Mouse (Mus musculus) heart, embryonic 15.5 days (tissue): ENCODE measurements around the gene Vmn1r40. TPM values are rescaled to one million over a fixed set of nuclear protein-coding genes. Genes with fewer than 3 reads are reported as not detected.

Experiments
- ATAC-seq: fragments of 200-750 bp; cut with Nextera tagmentation; replicated peaks from 2 replicates; pipeline ENCODE4 v1.8.0; 2017; ENCODE audit warnings: low read depth, moderate TSS enrichment; ENCODE audit not compliant: insufficient number of reproducible peaks, insufficient read depth, low FRiP score
- H3K27ac ChIP-seq: fragments of 300-500 bp; sonication (generic); 2 replicates; pipeline ENCODE4 v1.5.1; 2015; ENCODE audit warnings: mild to moderate bottlenecking, inconsistent platforms
- H3K27me3 ChIP-seq: fragments of 300-500 bp; sonication (generic); 2 replicates; pipeline ENCODE4 v1.6.1; 2015; ENCODE audit warnings: inconsistent platforms
- H3K36me3 ChIP-seq: fragments of 300-500 bp; sonication (generic); 2 replicates; pipeline ENCODE4 v1.6.1; 2015; ENCODE audit warnings: mild to moderate bottlenecking, inconsistent platforms
- H3K4me1 ChIP-seq: fragments of 300-500 bp; sonication (generic); replicated peaks from 2 replicates; pipeline ENCODE4 v1.6.1; 2015; ENCODE audit warnings: inconsistent platforms
- H3K4me2 ChIP-seq: fragments of 300-500 bp; sonication (generic); 2 replicates; pipeline ENCODE4 v1.6.1; 2015; ENCODE audit warnings: inconsistent platforms, mild to moderate bottlenecking, moderate library complexity
- H3K4me3 ChIP-seq: fragments of 300-500 bp; sonication (generic); 2 replicates; pipeline ENCODE4 v1.5.1; 2015; ENCODE audit warnings: mild to moderate bottlenecking, inconsistent platforms
- H3K9ac ChIP-seq: fragments of 300-500 bp; sonication (generic); 2 replicates; pipeline ENCODE4 v1.6.1; 2015; ENCODE audit warnings: mild to moderate bottlenecking, inconsistent platforms
- H3K9me3 ChIP-seq: fragments of 300-500 bp; sonication (generic); replicated peaks from 2 replicates; pipeline ENCODE4 v1.6.1; 2016; ENCODE audit warnings: inconsistent platforms
- WGBS: fragments of 180-500 bp; shearing (Covaris S2); methylation state at CpG from one replicate; pipeline ENCODE4 v1.1.7; 2015; ENCODE audit warnings: mixed read lengths; 5-methylcytosine and 5-hydroxymethylcytosine counted together
- polyA plus RNA-seq: library from polyadenylated mRNA; unstranded; fragments of >200 nt; fragmentation: Nextera tagmentation; extraction: Ambion mirVana; gene quantifications from 2 replicates; pipeline ENCODE4 v1.2.1, GENCODE M21; 2015

The Vmn1r40 gene
- not detected in 2 replicates for polyA plus RNA-seq

- H3K36me3 ChIP-seq = no peaks in the 10 kb centered on the region
- no peak within 1 kb of the TSS for H3K27ac ChIP-seq
- H3K4me1 ChIP-seq = no peaks in the 10 kb centered on the region
- WGBS = 70% methylated on average over 4 of the region's 4 CpGs
- no peaks in the 10 kb centered on the region for H3K27me3 ChIP-seq
- no peak for ATAC-seq
- no peak within 1 kb of the TSS for H3K9ac ChIP-seq
- H3K4me3 ChIP-seq = no peak within 1 kb of the TSS
- H3K9me3 ChIP-seq = no peaks in the 10 kb centered on the region
- H3K4me2 ChIP-seq = no peak within 1 kb of the TSS
Measured at GRCm38 (mm10) chr6:89707240-89707639, at the start of gene Vmn1r40. Gene Vmn1r40 (plus strand): TSS chr6:89707540.

DNA sequence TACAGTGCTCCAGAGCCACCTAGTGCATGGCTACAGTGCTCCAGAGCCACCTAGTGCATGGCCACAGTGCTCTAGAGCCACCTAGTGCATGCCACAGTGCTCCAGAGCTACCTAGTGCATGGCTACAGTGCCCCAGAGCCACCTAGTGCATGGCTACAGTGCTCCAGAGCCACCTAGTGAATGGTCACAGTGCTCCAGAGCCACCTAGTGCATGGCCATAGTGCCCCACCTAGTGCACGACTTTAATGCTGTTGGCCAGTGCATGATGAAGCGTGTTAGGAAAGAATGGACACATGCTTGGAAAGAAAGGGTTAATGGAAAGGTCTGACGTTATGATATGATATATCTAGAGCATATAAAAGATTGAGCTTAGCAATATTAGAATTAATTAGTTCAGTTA lies 49.0 kb upstream of the Vmn1r40 start:
- no peaks in the 10 kb centered on the region for H3K27me3 ChIP-seq
- H3K9me3 ChIP-seq = no peaks in the 10 kb centered on the region
- no peaks in the 10 kb centered on the region; the same call in 1 of the 2 replicates for H3K36me3 ChIP-seq
- H3K4me2 ChIP-seq = no peak overlapping the region
- peaks cover 17% of the 10 kb centered on the region for H3K4me1 ChIP-seq
- WGBS = 70% methylated on average over 3 of the region's 3 CpGs
- no peak overlapping the region for H3K27ac ChIP-seq
- H3K9ac ChIP-seq = no peak overlapping the region
- no peak for ATAC-seq
- H3K4me3 ChIP-seq = no peak overlapping the region

DNA sequence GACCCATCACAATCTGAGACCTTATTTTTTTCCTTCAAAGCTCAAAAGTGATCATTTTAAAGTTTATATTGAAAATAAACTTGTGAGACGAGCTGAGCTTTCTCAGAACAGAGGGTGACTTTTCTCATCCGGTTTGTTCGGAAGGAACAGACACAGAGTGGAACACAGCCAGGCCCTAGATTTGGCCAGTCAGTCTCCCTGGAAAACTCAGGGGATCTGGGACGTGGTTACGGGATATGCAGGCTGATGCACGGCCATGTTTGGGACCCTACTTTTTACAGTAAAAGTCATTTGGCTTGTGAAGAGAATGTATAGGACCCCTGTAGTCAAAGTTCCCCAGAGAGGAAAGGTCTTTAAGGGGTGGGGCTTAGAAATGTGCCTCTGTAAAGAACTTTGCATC lies 48.4 kb upstream of the Vmn1r40 start:
- WGBS = 75% methylated on average over 6 of the region's 6 CpGs
- Histone ChIP-seq H3K36me3 (peaks cover 2% of the 10 kb centered on the region; the same call in 1 of the 2 replicates), H3K27ac (peak overlapping the region; percentile 77; the same call in 1 of the 2 replicates), H3K27me3 (no peaks in the 10 kb centered on the region), H3K4me3 (no peak overlapping the region), H3K9ac (no peak overlapping the region), H3K9me3 (no peaks in the 10 kb centered on the region), H3K4me2 (no peak overlapping the region), H3K4me1 (peaks cover 17% of the 10 kb centered on the region)
- ATAC-seq = no peak

GRCm38 (mm10) chr6:89659692-89660423 lies 47.5 kb upstream of the Vmn1r40 start:
- peak; percentile 80 for ATAC-seq
- peak overlapping the region; percentile 77 for H3K27ac ChIP-seq

GRCm38 (mm10) chr6:89660490-89660889 lies 46.9 kb upstream of the Vmn1r40 start:
- no peaks in the 10 kb centered on the region for H3K9me3 ChIP-seq
- 0 out of 2 replicates have a peak, but pooled peaks cover 3% of the 10 kb centered on the region for H3K36me3 ChIP-seq
- ATAC-seq = 0 out of 2 replicates have a peak, but pooled peaks have one; percentile 20
- H3K27ac ChIP-seq = peak overlapping the region; percentile 77
- H3K27me3 ChIP-seq = no peaks in the 10 kb centered on the region
- no peak overlapping the region for H3K9ac ChIP-seq
- no peak overlapping the region for H3K4me2 ChIP-seq
- peaks cover 17% of the 10 kb centered on the region for H3K4me1 ChIP-seq
- WGBS = 53% methylated on average over 1 of the region's 1 CpGs
- no peak overlapping the region for H3K4me3 ChIP-seq

More at GRCm38 (mm10) chr6:89659692-89660423, 47.5 kb upstream of the Vmn1r40 start:
- H3K4me1 ChIP-seq = peaks cover 17% of the 10 kb centered on the region
- 19% methylated on average over 7 of the region's 7 CpGs for WGBS
- no peak overlapping the region for H3K4me3 ChIP-seq
- no peaks in the 10 kb centered on the region for H3K9me3 ChIP-seq
- no peaks in the 10 kb centered on the region for H3K27me3 ChIP-seq
- H3K9ac ChIP-seq = no peak overlapping the region
- H3K4me2 ChIP-seq = no peak overlapping the region
- 0 out of 2 replicates have a peak, but pooled peaks cover 3% of the 10 kb centered on the region for H3K36me3 ChIP-seq

DNA sequence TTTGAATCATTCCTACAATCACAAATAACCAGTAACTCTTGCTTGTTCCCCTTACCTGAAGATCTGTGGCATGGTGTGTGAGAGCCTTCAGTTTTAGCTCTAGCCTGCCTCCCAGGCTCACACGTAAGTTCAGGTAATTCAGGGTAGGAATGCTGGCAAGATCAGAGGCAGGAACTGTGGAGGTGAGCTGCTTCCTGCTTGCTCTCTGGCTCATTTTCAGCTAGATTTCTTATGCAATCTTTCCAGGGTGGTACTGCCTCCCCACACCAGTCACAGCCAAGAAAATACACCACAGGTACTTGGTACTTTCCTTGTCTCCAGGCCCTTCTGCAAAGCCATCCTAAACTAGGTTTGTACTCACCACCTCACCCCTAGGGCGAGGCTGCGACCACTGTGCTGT lies 44.8 kb upstream of the Vmn1r40 start:
- Histone ChIP-seq H3K9ac (no peak overlapping the region), H3K4me1 (peaks cover 22% of the 10 kb centered on the region), H3K4me3 (no peak overlapping the region), H3K27me3 (no peaks in the 10 kb centered on the region), H3K36me3 (0 out of 2 replicates have a peak, but pooled peaks cover 3% of the 10 kb centered on the region), H3K9me3 (no peaks in the 10 kb centered on the region), H3K27ac (no peak overlapping the region), H3K4me2 (no peak overlapping the region)
- 92% methylated on average over 3 of the region's 3 CpGs for WGBS
- no peak for ATAC-seq

GRCm38 (mm10) chr6:89665155-89665554 lies 42.2 kb upstream of the Vmn1r40 start:
- no peak for ATAC-seq
- Histone ChIP-seq H3K27me3 (no peaks in the 10 kb centered on the region), H3K4me3 (no peak overlapping the region), H3K4me1 (peaks cover 13% of the 10 kb centered on the region; the same call in 1 of the 2 replicates), H3K9me3 (no peaks in the 10 kb centered on the region), H3K9ac (no peak overlapping the region), H3K4me2 (no peak overlapping the region), H3K36me3 (0 out of 2 replicates have a peak, but pooled peaks cover 3% of the 10 kb centered on the region), H3K27ac (no peak overlapping the region)
- WGBS = 44% methylated on average over 8 of the region's 8 CpGs

DNA sequence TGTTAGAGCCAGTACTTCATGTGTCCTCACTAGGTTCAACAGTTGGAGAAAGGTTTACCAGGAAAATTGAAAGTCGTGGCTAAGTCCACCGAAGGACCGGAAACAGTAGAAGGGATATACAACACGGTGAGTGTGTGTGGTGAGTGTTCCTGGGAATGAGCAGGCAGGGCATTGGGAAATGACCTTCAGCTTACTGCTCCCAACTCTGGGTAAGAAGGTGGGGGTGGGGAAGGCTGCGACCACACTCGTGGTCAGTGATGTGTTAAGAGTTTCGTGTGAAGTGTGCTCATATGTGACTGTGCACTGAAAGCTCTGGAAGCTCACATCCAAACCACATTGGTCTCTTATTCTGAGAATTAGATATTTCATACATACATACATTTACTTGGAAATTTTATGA lies 41.7 kb upstream of the Vmn1r40 start:
- Histone ChIP-seq H3K9ac (no peak overlapping the region), H3K4me1 (peaks cover 8% of the 10 kb centered on the region; the same call in 1 of the 2 replicates), H3K4me2 (no peak overlapping the region), H3K27ac (no peak overlapping the region), H3K27me3 (no peaks in the 10 kb centered on the region), H3K4me3 (no peak overlapping the region), H3K9me3 (no peaks in the 10 kb centered on the region), H3K36me3 (0 out of 2 replicates have a peak, but pooled peaks cover 3% of the 10 kb centered on the region)
- ATAC-seq = no peak
- WGBS = 66% methylated on average over 7 of the region's 7 CpGs

- no peaks in the 10 kb centered on the region for H3K9me3 ChIP-seq
- ATAC-seq = no peak
- no peak overlapping the region for H3K27ac ChIP-seq
- 0 out of 2 replicates have a peak, but pooled peaks cover 3% of the 10 kb centered on the region for H3K36me3 ChIP-seq
- peaks cover 5% of the 10 kb centered on the region; the same call in 1 of the 2 replicates for H3K4me1 ChIP-seq
- H3K4me2 ChIP-seq = no peak overlapping the region
- no peak overlapping the region for H3K9ac ChIP-seq
- H3K4me3 ChIP-seq = no peak overlapping the region
- 58% methylated on average over 3 of the region's 3 CpGs for WGBS
- no peaks in the 10 kb centered on the region for H3K27me3 ChIP-seq
Measured at GRCm38 (mm10) chr6:89666976-89667375, 40.4 kb upstream of the Vmn1r40 start.

- Histone ChIP-seq H3K4me1 (peaks cover 5% of the 10 kb centered on the region; the same call in 1 of the 2 replicates), H3K4me3 (no peak overlapping the region), H3K36me3 (no peaks in the 10 kb centered on the region), H3K9me3 (no peaks in the 10 kb centered on the region), H3K27me3 (no peaks in the 10 kb centered on the region), H3K4me2 (no peak overlapping the region), H3K9ac (no peak overlapping the region), H3K27ac (no peak overlapping the region)
- WGBS = 90% methylated on average over 6 of the region's 6 CpGs
- ATAC-seq = no peak
Measured at GRCm38 (mm10) chr6:89669556-89669955, 37.8 kb upstream of the Vmn1r40 start.

- Histone ChIP-seq H3K4me2 (no peak overlapping the region), H3K9me3 (no peaks in the 10 kb centered on the region), H3K4me1 (peaks cover 5% of the 10 kb centered on the region; the same call in 1 of the 2 replicates), H3K27ac (no peak overlapping the region), H3K36me3 (no peaks in the 10 kb centered on the region; the same call in 1 of the 2 replicates), H3K4me3 (no peak overlapping the region), H3K9ac (no peak overlapping the region), H3K27me3 (no peaks in the 10 kb centered on the region)
- no peak for ATAC-seq
- 78% methylated on average over 6 of the region's 6 CpGs for WGBS
Measured at GRCm38 (mm10) chr6:89671431-89671830, 35.9 kb upstream of the Vmn1r40 start.
